Mouse (Mus musculus): ENCODE results near the gene Stam. TPM values are rescaled to one million over a fixed set of nuclear protein-coding genes. Genes with fewer than 3 reads are reported as not detected.
A peak's percentile ranks its signal among the peaks of the same experiment; 100 is the strongest.
"Not testable (repeated sequence)": the region's sequence is repeated elsewhere in the genome, so short reads cannot be mapped to it uniquely, and the experiment has no call there.

The Stam gene
- polyA plus RNA-seq, 1 experiment, result 71.3 TPM

DNA sequence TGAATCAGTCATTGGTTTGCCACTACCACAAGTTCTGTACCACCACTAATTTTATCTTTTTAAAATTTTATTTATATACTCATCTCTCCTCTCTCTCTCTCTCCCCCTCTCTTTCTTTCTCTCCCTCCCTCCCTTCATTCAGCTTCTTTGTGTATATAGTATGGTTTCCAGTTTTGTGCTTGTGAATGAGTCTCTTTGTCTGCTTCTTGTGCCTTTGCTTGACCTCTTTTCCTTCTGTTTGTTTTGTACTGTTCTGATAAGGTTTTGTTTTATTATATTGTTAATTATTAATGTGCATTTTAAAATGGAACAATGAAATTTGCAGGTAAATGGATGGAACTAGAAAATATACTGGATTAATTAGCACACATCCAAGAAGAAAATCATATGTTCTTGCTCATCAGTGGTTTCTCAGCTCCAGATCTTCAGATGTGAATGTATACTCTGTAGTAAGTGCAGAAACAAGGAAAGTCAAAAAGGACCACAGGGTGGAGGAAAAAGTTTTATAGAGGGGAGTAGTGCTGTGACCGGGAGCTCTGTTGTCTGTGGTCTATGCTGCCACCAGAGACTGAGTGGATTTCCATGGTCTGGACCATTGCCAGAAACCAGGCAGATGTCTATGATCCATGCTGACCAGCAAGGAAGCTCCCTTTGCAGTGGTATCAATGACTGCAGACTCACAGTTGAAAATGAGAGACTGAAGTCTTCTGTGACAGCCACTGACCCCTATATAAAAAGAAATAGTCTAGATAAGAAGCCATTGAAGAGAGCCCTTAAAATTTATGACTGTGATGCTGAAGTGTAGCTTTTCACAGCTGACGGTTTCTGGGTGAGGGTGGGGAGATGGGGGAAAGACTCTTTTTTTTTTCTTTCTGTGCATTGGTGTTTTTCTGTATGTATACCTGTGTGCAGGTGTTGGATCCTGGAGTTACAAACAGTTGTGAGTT lies 7.9 kb upstream of the Stam start:
- TF ChIP-seq POLR2A (IDR thresholded peaks at IDR 0.05; ENCODE audit: insufficient read depth, low read length) (no peak), EP300 (IDR thresholded peaks at IDR 0.05; ENCODE audit: insufficient read depth, low read depth, low read length) (no peak)
- no peaks in the 10 kb centered on the region for H3K36me3 ChIP-seq (ENCODE audit: control insufficient read depth, insufficient read depth, low read length, poor library complexity, severe bottlenecking)
- H3K4me1 ChIP-seq (ENCODE audit: control insufficient read depth, insufficient read depth, low read length), result no peaks in the 10 kb centered on the region
- no peak overlapping the region for H3K9ac ChIP-seq (ENCODE audit: low read depth, poor library complexity, severe bottlenecking)
- no peaks in the 10 kb centered on the region; the same call in 1 of the 2 replicates for H3K27me3 ChIP-seq (ENCODE audit: control insufficient read depth, insufficient read depth, low read length, poor library complexity, severe bottlenecking)
- no peak overlapping the region for H3K27ac ChIP-seq (ENCODE audit: insufficient read depth, low read length)
- no peak overlapping the region for H3K4me3 ChIP-seq (ENCODE audit: low read depth, low read length)
- H3K9me3 ChIP-seq (replicated peaks; ENCODE audit: control insufficient read depth, insufficient read depth, low read length, poor library complexity, severe bottlenecking), result no peaks in the 10 kb centered on the region

DNA sequence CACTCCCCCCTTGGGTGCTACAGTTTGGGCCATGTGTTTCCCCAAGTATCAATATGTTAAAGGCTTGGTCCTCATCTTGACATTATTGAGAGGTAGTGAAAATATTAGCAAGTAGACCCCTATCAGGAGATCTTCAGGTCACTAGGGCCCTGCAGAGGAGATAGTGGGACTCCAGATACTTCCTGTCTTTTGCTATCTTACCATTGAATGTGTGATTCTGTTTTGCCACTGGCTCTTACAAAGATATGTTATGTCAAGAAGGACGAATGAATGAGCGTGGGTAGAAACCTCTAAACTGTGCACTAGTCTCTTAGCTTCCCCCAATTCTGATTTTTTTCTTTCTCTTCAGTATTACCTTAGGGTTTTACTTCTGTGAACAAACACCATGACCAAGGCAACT lies 4.9 kb upstream of the Stam start:
- TF ChIP-seq POLR2A (IDR thresholded peaks at IDR 0.05; ENCODE audit: insufficient read depth, low read length), result no peak
- TF ChIP-seq CTCF (IDR thresholded peaks at IDR 0.05; ENCODE audit: low read depth, low read length), result no peak
- no peak for TF ChIP-seq EP300 (IDR thresholded peaks at IDR 0.05; ENCODE audit: insufficient read depth, low read depth, low read length)
- no peaks in the 10 kb centered on the region for H3K36me3 ChIP-seq (ENCODE audit: control insufficient read depth, insufficient read depth, low read length, poor library complexity, severe bottlenecking)
- no peaks in the 10 kb centered on the region for H3K4me1 ChIP-seq (ENCODE audit: control insufficient read depth, insufficient read depth, low read length)
- H3K9me3 ChIP-seq (replicated peaks; ENCODE audit: control insufficient read depth, insufficient read depth, low read length, poor library complexity, severe bottlenecking), result no peaks in the 10 kb centered on the region
- H3K9ac ChIP-seq (ENCODE audit: low read depth, poor library complexity, severe bottlenecking), result no peak overlapping the region
- H3K27me3 ChIP-seq (ENCODE audit: control insufficient read depth, insufficient read depth, low read length, poor library complexity, severe bottlenecking), result no peaks in the 10 kb centered on the region
- no peak overlapping the region for H3K4me3 ChIP-seq (ENCODE audit: low read depth, low read length)
- no peak overlapping the region for H3K27ac ChIP-seq (ENCODE audit: insufficient read depth, low read length)

DNA sequence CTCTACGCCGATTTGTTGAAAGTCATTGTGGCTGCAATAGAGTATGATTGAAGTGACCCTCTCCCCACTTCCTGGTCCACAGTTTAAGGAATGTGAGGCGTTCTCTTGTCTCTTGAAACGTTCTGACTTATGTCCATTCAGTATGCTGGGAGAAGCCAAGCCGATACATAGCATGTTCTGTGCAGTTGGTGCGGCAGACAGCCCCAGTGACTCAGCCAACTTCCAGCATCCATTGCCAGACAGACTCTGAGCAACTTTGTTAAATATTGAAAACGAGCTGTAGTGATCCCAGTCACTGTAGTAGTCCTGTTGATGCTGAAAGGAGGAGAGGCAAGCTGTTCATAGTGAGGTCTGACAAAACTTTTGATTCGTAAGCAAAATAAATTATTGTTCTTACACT lies 3.4 kb upstream of the Stam start:
- TF ChIP-seq CTCF (IDR thresholded peaks at IDR 0.05; ENCODE audit: low read depth, low read length), result no peak
- no peak for TF ChIP-seq EP300 (IDR thresholded peaks at IDR 0.05; ENCODE audit: insufficient read depth, low read depth, low read length)
- no peak for TF ChIP-seq POLR2A (IDR thresholded peaks at IDR 0.05; ENCODE audit: insufficient read depth, low read length)
- no peaks in the 10 kb centered on the region for H3K27me3 ChIP-seq (ENCODE audit: control insufficient read depth, insufficient read depth, low read length, poor library complexity, severe bottlenecking)
- no peaks in the 10 kb centered on the region for H3K4me1 ChIP-seq (ENCODE audit: control insufficient read depth, insufficient read depth, low read length)
- no peak overlapping the region for H3K27ac ChIP-seq (ENCODE audit: insufficient read depth, low read length)
- H3K9me3 ChIP-seq (replicated peaks; ENCODE audit: control insufficient read depth, insufficient read depth, low read length, poor library complexity, severe bottlenecking), result no peaks in the 10 kb centered on the region
- H3K4me3 ChIP-seq (ENCODE audit: low read depth, low read length), result no peak overlapping the region
- H3K36me3 ChIP-seq (ENCODE audit: control insufficient read depth, insufficient read depth, low read length, poor library complexity, severe bottlenecking), result no peaks in the 10 kb centered on the region
- no peak overlapping the region for H3K9ac ChIP-seq (ENCODE audit: low read depth, poor library complexity, severe bottlenecking)

DNA sequence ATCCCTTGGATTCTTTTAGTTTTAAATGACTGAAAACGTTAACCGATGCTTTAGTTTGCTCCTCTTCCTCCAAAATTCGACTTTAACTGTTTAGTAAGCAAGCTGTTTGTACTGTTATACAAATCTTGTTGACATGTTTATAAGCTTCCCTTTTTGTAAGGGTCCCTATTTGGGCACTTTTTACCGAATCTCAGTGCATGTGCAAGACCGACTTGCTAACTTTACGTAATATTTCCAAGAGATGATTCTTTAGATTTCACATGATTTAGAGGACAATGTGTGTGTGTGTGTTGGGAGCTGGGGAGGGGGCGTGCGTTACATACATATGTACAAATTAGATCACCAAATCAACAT lies 913 bp upstream of the Stam start:
- no peaks in the 10 kb centered on the region for H3K4me1 ChIP-seq (ENCODE audit: control insufficient read depth, insufficient read depth, low read length)

DNA sequence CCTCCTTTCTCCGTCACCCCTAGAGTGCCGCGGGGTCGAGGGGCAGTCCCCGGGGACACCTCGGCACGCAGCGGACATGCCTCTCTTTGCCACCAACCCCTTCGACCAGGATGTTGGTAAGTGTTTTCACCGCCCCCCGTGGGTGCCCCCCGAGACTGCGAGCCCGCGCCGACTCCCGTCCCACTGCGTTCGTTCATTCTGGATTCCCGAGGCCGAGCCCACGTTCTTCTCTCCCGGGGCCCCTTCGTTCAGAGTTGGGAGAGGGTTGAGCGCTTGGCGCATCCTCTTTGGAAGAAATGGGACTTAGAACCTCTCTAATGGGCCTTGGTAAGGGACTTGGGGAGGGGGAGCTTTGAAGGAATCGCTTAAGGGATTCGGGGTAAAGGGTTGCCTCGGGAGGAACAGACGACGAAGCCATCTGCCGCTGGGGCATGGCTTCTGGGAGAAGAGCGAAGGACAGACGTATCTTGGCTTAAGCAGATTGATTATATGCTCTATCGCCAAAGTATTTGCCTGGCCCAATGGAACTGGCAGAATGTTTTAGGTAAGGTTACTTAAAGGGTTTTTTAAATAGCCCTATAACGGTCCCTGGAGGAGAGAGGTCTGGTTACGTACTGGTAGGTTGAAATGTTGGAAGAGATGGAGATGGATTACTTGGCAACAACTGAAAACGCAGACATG lies 463 bp downstream of the Stam start:
- Histone ChIP-seq H3K36me3 (ENCODE audit: control insufficient read depth, insufficient read depth, low read length, poor library complexity, severe bottlenecking) (no peaks in the 10 kb centered on the region), H3K4me1 (ENCODE audit: control insufficient read depth, insufficient read depth, low read length) (no peaks in the 10 kb centered on the region)

More for the DNA sequence above, 913 bp upstream of the Stam start:
- H3K9ac ChIP-seq (ENCODE audit: low read depth, poor library complexity, severe bottlenecking), result peak overlapping the region; percentile 92
- no peak for TF ChIP-seq EP300 (IDR thresholded peaks at IDR 0.05; ENCODE audit: insufficient read depth, low read depth, low read length)
- no peak for TF ChIP-seq CTCF (IDR thresholded peaks at IDR 0.05; ENCODE audit: low read depth, low read length)
- no peak for TF ChIP-seq POLR2A (IDR thresholded peaks at IDR 0.05; ENCODE audit: insufficient read depth, low read length)
- no peaks in the 10 kb centered on the region for H3K27me3 ChIP-seq (ENCODE audit: control insufficient read depth, insufficient read depth, low read length, poor library complexity, severe bottlenecking)
- no peaks in the 10 kb centered on the region for H3K36me3 ChIP-seq (ENCODE audit: control insufficient read depth, insufficient read depth, low read length, poor library complexity, severe bottlenecking)
- no peaks in the 10 kb centered on the region for H3K9me3 ChIP-seq (replicated peaks; ENCODE audit: control insufficient read depth, insufficient read depth, low read length, poor library complexity, severe bottlenecking)
- peak overlapping the region; percentile 97 for H3K4me3 ChIP-seq (ENCODE audit: low read depth, low read length)
- H3K27ac ChIP-seq (ENCODE audit: insufficient read depth, low read length), result peak overlapping the region; percentile 91

DNA sequence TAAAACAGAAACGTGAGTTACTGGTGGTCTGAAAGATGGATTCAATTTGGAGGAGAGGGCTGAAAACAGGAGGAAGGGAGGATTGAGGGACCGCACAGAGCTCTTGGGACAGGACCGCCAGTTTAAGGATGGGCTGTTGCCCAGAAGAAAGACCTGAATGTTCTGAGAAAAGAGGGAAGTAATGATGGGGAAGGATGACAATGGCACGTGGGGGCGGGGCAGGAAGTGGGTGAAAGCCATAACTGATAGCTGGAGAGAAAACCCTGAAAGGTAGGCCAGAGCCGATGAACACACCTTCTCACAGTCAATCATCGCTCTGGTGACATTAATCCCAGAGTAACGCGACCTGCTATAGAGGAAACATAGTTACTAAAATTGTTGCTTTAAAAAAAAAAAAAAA lies 4.6 kb downstream of the Stam start:
- H3K4me1 ChIP-seq (ENCODE audit: control insufficient read depth, insufficient read depth, low read length); H3K9me3 ChIP-seq (replicated peaks; ENCODE audit: control insufficient read depth, insufficient read depth, low read length, poor library complexity, severe bottlenecking); H3K9ac ChIP-seq (ENCODE audit: low read depth, poor library complexity, severe bottlenecking); H3K27me3 ChIP-seq (ENCODE audit: control insufficient read depth, insufficient read depth, low read length, poor library complexity, severe bottlenecking); H3K4me3 ChIP-seq (ENCODE audit: low read depth, low read length); H3K36me3 ChIP-seq (ENCODE audit: control insufficient read depth, insufficient read depth, low read length, poor library complexity, severe bottlenecking); H3K27ac ChIP-seq (ENCODE audit: insufficient read depth, low read length): not testable (repeated sequence)

More for the DNA sequence above, 463 bp downstream of the Stam start:
- no peaks in the 10 kb centered on the region for H3K9me3 ChIP-seq (replicated peaks; ENCODE audit: control insufficient read depth, insufficient read depth, low read length, poor library complexity, severe bottlenecking)
- no peaks in the 10 kb centered on the region for H3K27me3 ChIP-seq (ENCODE audit: control insufficient read depth, insufficient read depth, low read length, poor library complexity, severe bottlenecking)
- H3K9ac ChIP-seq (ENCODE audit: low read depth, poor library complexity, severe bottlenecking), result peak overlapping the region; percentile 92
- TF ChIP-seq CTCF (IDR thresholded peaks at IDR 0.05; ENCODE audit: low read depth, low read length) (no peak), EP300 (IDR thresholded peaks at IDR 0.05; ENCODE audit: insufficient read depth, low read depth, low read length) (no peak), POLR2A (IDR thresholded peaks at IDR 0.05; ENCODE audit: insufficient read depth, low read length) (no peak)
- H3K27ac ChIP-seq (ENCODE audit: insufficient read depth, low read length), result peak overlapping the region; percentile 47
- peak overlapping the region; percentile 97 for H3K4me3 ChIP-seq (ENCODE audit: low read depth, low read length)

Measured in ES-Bruce4 (cell line).